Mouse (Mus musculus) stomach, embryonic 16.5 days (tissue): ENCODE data around the gene Birc7. TPM values are rescaled to one million over a fixed set of nuclear protein-coding genes. Genes with fewer than 3 reads are reported as not detected.
A peak's percentile ranks its signal among the peaks of the same experiment; 100 is the strongest.

Source experiments
- ATAC-seq: fragments of 200-750 bp; cut with Nextera tagmentation; 2 replicates; pipeline ENCODE4 v1.8.0; 2017; ENCODE audit warnings: moderate number of reproducible peaks, moderate TSS enrichment; ENCODE audit not compliant: insufficient read depth, low FRiP score
- H3K27ac ChIP-seq: fragments of 300-500 bp; sonication (generic); 2 replicates; pipeline ENCODE4 v1.5.1; 2014; ENCODE audit warnings: low read length
- H3K27me3 ChIP-seq: fragments of 300-500 bp; sonication (generic); 2 replicates; pipeline ENCODE4 v1.6.1; 2014; ENCODE audit warnings: low read length, control low read depth, mixed read lengths; ENCODE audit not compliant: control insufficient read depth, insufficient read depth
- H3K36me3 ChIP-seq: fragments of 300-500 bp; sonication (generic); 2 replicates; pipeline ENCODE4 v1.6.1; 2014; ENCODE audit warnings: low read length; ENCODE audit not compliant: control insufficient read depth, insufficient read depth
- H3K4me1 ChIP-seq: fragments of 300-500 bp; sonication (generic); 2 replicates; pipeline ENCODE4 v1.6.1; 2014; ENCODE audit warnings: low read length, control low read depth, mixed read lengths; ENCODE audit not compliant: control insufficient read depth, insufficient read depth
- H3K4me2 ChIP-seq: fragments of 300-500 bp; sonication (generic); 2 replicates; pipeline ENCODE4 v1.6.1; 2014; ENCODE audit warnings: low read depth, low read length, mixed read lengths
- H3K4me3 ChIP-seq: fragments of 300-500 bp; sonication (generic); replicated peaks from 2 replicates; pipeline ENCODE4 v1.5.1; 2014; ENCODE audit warnings: mild to moderate bottlenecking, low read length
- H3K9ac ChIP-seq: fragments of 300-500 bp; sonication (generic); 2 replicates; pipeline ENCODE4 v1.6.1; 2014; ENCODE audit warnings: low read length
- H3K9me3 ChIP-seq: fragments of 300-500 bp; sonication (generic); replicated peaks from 2 replicates; pipeline ENCODE4 v1.6.1; 2016; ENCODE audit warnings: low read length, control low read depth; ENCODE audit not compliant: control insufficient read depth
- WGBS: fragments of 180-500 bp; shearing (Covaris S2); extraction: QIAGEN DNeasy Blood & Tissue Kit; methylation state at CpG from one replicate; pipeline ENCODE4 v1.1.7; 2014; 5-methylcytosine and 5-hydroxymethylcytosine counted together
- polyA plus RNA-seq: library from polyadenylated mRNA; unstranded; fragments of >200 nt; fragmentation: Nextera tagmentation; extraction: Ambion mirVana; gene quantifications from 2 replicates; pipeline ENCODE4 v1.2.1, GENCODE M21; 2015

The Birc7 gene
- polyA plus RNA-seq, 1 experiment from 2014 or later = not detected

DNA sequence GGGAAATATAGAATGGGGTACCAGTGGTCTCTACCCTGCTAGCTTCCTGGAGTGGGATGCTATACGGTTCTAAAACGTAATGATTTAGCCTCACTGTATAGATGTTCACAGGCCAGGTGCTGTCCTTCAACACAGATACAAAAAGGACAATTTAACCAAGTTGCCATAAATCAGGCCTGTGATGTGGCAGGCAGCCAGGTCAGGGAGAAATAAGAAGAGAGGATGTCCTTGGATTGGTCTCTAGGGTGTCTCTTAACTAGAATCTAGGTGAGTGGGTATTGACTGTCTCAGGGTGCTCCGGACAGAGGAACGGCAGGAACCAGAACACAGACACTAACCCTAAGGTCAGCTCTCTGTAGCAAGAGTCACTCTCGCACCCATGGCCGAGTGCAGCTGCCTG lies 6.1 kb upstream of the Birc7 start:
- peaks cover 11% of the 10 kb centered on the region for H3K4me1 ChIP-seq
- H3K9ac ChIP-seq = no peak overlapping the region
- no peak overlapping the region for H3K4me2 ChIP-seq
- peaks cover 7% of the 10 kb centered on the region for H3K36me3 ChIP-seq
- 84% methylated on average over 6 of the region's 6 CpGs for WGBS
- ATAC-seq = no peak
- no peak overlapping the region for H3K27ac ChIP-seq
- H3K4me3 ChIP-seq = no peak overlapping the region
- no peaks in the 10 kb centered on the region for H3K27me3 ChIP-seq
- H3K9me3 ChIP-seq = no peaks in the 10 kb centered on the region

DNA sequence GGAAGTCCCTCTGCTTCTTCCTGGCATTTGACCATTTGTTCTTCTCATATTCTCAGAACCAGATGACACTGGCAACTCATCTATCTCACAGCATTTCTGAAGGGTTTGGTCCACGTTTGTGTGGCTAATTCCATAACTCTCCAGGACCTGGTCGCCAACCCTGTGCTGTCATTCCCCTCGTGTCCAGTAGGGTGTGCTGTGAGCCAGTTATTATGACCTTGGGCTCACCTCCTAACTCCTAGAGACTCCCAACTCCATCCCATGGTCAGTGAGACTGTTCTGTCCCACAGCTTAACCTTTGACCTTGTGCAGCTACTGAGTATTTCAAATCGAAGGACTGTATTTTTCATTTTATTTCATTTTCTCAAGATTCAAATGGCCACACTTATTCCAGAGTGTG lies 3.6 kb upstream of the Birc7 start:
- no peak for ATAC-seq
- Histone ChIP-seq H3K9ac (no peak overlapping the region), H3K36me3 (no peaks in the 10 kb centered on the region), H3K4me3 (no peak overlapping the region), H3K9me3 (no peaks in the 10 kb centered on the region), H3K27me3 (no peaks in the 10 kb centered on the region), H3K4me2 (no peak overlapping the region), H3K27ac (no peak overlapping the region), H3K4me1 (peaks cover 4% of the 10 kb centered on the region; the same call in 1 of the 2 replicates)
- 4% methylated on average over 4 of the region's 4 CpGs for WGBS

DNA sequence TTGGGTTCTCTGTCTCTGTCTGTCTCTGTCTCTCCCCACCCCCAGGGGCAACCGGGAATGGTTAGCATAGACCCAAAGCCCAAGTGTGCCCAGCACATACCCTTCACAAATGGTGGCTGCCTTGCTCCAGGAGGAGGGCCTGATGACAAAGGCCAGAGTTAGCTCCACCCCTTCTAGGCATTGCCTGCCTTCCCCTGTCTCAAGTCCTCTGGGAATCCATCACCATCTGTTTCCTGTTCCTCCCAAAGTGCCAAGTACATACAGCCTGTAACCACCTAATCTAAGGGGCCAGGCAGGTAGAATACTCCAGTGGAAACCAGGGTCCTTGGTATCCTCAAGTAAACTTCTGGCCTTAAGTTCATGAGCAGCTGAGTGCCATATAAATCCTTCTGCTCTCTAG lies 3.6 kb downstream of the Birc7 start:
- Histone ChIP-seq H3K4me3 (no peak overlapping the region), H3K9ac (no peak overlapping the region), H3K36me3 (no peaks in the 10 kb centered on the region), H3K9me3 (no peaks in the 10 kb centered on the region), H3K27me3 (no peaks in the 10 kb centered on the region), H3K27ac (no peak overlapping the region), H3K4me2 (no peak overlapping the region), H3K4me1 (no peaks in the 10 kb centered on the region)
- no peak for ATAC-seq
- 86% methylated on average over 1 of the region's 1 CpGs for WGBS

DNA sequence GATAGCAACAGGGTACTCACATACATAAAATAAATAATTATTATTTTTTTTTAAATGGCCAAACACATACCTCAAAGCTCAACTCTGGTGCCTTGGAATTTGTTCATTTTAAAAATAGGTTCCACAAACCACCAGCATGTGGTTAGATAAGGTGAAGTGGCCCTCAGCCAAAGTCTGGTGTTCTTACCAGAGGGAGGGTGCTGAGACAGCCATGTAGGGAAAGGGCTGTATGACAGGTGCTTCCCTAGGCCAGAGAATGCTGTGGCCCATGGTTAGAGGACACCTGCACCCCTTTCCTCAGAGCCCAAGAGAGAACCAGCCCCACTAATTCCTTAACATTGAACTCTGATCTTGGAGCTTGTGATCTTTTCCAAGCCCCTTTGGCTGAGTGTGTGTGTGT lies 11.4 kb downstream of the Birc7 start:
- Histone ChIP-seq H3K27me3 (no peaks in the 10 kb centered on the region), H3K9me3 (no peaks in the 10 kb centered on the region), H3K9ac (no peak overlapping the region), H3K27ac (no peak overlapping the region), H3K4me2 (no peak overlapping the region), H3K4me3 (no peak overlapping the region), H3K36me3 (no peaks in the 10 kb centered on the region), H3K4me1 (no peaks in the 10 kb centered on the region)
- no peak for ATAC-seq

DNA sequence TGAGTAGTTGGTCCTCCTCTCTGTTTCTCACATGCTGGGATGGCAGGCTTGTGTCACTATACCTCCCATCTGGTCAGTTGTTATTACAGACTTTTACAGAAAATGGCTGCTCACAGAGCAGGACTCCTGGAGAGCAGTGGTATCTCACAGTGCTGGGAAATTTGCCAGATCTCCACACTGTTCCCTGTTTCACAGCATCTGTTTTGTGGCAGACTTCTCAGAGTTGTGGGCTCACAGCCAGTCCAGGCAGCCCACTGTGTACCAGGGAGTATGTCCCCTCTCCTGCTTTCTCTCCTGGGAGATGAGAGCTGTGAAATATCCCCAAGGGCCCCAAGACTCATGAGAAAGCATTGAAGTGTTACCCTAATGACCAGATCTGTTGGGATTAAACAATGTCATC lies 13.0 kb downstream of the Birc7 start:
- Histone ChIP-seq H3K36me3 (no peaks in the 10 kb centered on the region), H3K4me1 (no peaks in the 10 kb centered on the region), H3K27me3 (no peaks in the 10 kb centered on the region), H3K4me3 (no peak overlapping the region), H3K9ac (no peak overlapping the region), H3K4me2 (no peak overlapping the region), H3K9me3 (no peaks in the 10 kb centered on the region), H3K27ac (no peak overlapping the region)
- ATAC-seq = no peak

DNA sequence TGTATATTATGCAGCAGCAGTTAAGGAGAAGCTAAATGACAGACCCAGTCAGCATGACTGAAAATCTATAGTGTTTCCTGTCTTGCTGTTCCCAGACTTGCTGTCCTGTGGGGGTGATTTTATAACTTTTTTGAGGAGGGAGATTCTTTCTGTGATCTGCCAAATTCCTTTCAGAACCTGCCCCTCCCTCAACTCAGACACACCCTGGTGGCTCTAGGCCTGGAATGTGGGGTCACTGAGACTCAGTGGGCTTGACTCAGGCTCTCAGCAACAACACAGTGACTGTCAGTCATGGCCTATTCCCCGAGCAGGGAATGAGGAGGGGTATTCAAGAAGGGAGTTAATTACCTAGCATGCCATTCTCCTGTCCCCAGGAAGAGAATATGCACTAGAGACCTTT lies 21.1 kb downstream of the Birc7 start:
- H3K9ac ChIP-seq = no peak overlapping the region
- no peaks in the 10 kb centered on the region for H3K27me3 ChIP-seq
- H3K4me2 ChIP-seq = no peak overlapping the region
- no peak for ATAC-seq
- H3K27ac ChIP-seq = no peak overlapping the region
- H3K36me3 ChIP-seq = no peaks in the 10 kb centered on the region
- peaks cover 27% of the 10 kb centered on the region; the same call in 1 of the 2 replicates for H3K4me1 ChIP-seq
- H3K9me3 ChIP-seq = no peaks in the 10 kb centered on the region
- H3K4me3 ChIP-seq = no peak overlapping the region
- WGBS = 42% methylated on average over 1 of the region's 1 CpGs

DNA sequence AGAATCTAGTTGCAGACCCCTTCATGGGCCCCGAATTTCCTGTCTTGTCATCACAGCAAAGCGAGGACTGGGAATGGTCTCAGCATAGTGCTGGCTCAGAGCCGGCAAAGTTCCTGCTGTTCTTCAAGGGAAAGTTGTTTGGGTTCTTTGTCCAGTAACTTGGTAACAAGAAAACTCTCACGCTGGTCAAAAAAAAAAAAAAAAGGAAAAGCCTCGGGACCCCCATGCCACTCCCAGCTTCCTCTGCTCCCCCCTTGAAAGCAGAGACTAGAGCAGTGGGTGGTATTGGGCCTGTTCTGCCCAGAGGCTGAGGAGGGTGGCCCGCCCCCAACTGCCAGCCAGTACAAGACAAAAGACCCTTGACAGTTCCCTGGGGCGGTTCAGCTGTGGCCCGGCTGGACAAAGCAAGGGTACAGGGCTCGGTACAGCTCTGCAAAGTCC lies 23.9 kb downstream of the Birc7 start:
- H3K4me1 ChIP-seq = peaks cover 29% of the 10 kb centered on the region; the same call in 1 of the 2 replicates
- H3K36me3 ChIP-seq = no peaks in the 10 kb centered on the region
- H3K9ac ChIP-seq = peak overlapping the region; percentile 76
- H3K27ac ChIP-seq = peak overlapping the region; percentile 82
- 22% methylated on average over 9 of the region's 9 CpGs for WGBS
- peak overlapping the region; percentile 65 for H3K4me3 ChIP-seq
- no peaks in the 10 kb centered on the region for H3K27me3 ChIP-seq
- H3K9me3 ChIP-seq = no peaks in the 10 kb centered on the region
- no peak for ATAC-seq
- H3K4me2 ChIP-seq = peak overlapping the region; percentile 83

DNA sequence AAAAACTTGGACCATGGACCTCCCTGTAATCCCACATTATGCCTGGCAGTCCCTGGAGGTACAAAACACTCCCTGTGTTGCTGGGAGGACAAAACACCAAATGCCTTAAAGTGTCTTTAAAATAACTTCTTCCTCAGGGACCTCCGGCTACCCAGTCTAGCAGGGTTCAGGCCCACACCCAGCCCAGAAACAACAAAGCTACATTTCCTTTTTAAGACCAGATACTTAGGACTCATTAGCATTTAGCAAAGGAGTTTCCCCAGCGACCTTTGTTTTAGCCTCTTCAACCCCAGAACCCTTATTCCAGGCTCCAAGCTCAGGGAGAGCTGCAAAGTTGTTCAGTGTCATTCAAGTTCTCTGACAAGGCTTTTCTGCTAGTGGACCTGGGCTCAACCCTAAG lies 24.8 kb downstream of the Birc7 start:
- peak overlapping the region; percentile 82 for H3K27ac ChIP-seq
- H3K4me1 ChIP-seq = peaks cover 29% of the 10 kb centered on the region; the same call in 1 of the 2 replicates
- no peaks in the 10 kb centered on the region for H3K9me3 ChIP-seq
- H3K36me3 ChIP-seq = no peaks in the 10 kb centered on the region
- H3K4me3 ChIP-seq = peak overlapping the region; percentile 65
- no peaks in the 10 kb centered on the region for H3K27me3 ChIP-seq
- ATAC-seq = no peak
- H3K9ac ChIP-seq = peak overlapping the region; percentile 76
- peak overlapping the region; percentile 83 for H3K4me2 ChIP-seq
- WGBS = 25% methylated on average over 2 of the region's 2 CpGs

DNA sequence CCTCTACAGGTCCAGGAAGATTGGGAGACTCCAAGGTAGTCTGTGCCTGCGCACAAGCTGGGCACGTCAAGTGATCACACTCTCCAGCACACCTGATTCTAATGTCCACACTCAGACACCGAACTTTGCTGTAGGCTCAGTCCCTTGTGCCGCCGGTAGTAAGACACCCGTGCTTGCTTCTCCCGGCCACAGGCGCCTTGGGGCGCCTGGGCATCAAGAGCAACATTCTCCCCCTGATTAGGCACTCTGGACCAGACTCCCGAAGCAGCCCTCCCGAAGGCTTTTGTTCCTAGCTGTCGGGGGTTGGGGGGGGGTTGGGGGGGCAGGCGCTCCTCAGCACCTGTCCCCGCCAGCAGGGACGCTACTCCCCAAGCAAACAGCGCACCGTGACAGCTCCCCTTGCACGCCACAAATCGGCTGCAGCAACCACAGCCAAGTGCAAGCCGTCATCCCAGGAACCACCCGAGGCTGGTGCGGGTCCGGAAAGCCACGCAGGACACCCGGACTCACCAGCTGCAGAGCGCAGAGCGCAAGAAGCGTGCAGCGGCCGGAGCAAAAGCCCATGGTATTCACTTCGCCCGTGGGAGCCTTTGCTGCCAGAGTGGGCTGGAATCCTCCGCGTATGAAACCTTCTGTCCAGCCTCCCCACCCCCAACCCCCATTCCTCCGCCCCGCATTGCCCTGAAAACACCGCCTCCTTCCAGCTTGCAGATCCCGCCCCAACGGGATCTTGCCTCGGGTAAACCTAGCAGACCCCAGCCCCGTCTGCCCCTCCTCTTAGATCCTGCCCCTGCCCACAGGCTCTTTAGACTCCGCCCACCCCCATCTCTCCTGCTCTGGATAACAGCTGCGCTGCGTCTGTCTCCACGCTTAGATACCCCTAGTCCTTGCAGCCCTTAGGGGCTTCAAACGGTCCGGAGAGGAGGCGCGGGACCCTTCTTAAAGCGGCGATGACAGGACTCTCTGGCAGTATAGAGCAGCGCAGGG lies 25.5 kb downstream of the Birc7 start, which contains the start of gene Nkain4:
Nkain4 (minus strand) TSS at position 639 of the 987 bp plus-strand sequence.
- no peaks in the 10 kb centered on the region for H3K9me3 ChIP-seq
- peak within 1 kb of the TSS; percentile 76 for H3K9ac ChIP-seq
- peak within 1 kb of the TSS; percentile 82 for H3K27ac ChIP-seq
- peak within 1 kb of the TSS; percentile 65 for H3K4me3 ChIP-seq
- peaks cover 29% of the 10 kb centered on the region; the same call in 1 of the 2 replicates for H3K4me1 ChIP-seq
- under 1% methylated on average over 52 of the region's 52 CpGs for WGBS
- ATAC-seq = peak; percentile 91
- peak within 1 kb of the TSS; percentile 83 for H3K4me2 ChIP-seq
- H3K36me3 ChIP-seq = no peaks in the 10 kb centered on the region
- H3K27me3 ChIP-seq = no peaks in the 10 kb centered on the region
